Mouse (Mus musculus) embryonic stem cell, embryonic (primary cell): ENCODE results near the gene Tollip.

Experiments used
- CTCF ChIA-PET, 4 experiments: fragments of 300-600 bp in 2 of 4; fragments of 350-600 bp in 2 of 4; sonication (Branson Sonifier 250); formaldehyde crosslinking; loops; one replicate each; lab custom pipeline; 2022; ENCODE audit warnings: inconsistent platforms in 2 of 4; lab: Charles Lee
- POLR2A ChIA-PET, 4 experiments: fragments of 300-600 bp in 2 of 4; fragments of 350-600 bp in 2 of 4; sonication (Branson Sonifier 250); formaldehyde crosslinking; loops; one replicate each; lab custom pipeline; 2022; ENCODE audit warnings: antibody characterized with exemption in 4 of 4, inconsistent platforms in 1 of 4; lab: Charles Lee

Tollip gene

DNA sequence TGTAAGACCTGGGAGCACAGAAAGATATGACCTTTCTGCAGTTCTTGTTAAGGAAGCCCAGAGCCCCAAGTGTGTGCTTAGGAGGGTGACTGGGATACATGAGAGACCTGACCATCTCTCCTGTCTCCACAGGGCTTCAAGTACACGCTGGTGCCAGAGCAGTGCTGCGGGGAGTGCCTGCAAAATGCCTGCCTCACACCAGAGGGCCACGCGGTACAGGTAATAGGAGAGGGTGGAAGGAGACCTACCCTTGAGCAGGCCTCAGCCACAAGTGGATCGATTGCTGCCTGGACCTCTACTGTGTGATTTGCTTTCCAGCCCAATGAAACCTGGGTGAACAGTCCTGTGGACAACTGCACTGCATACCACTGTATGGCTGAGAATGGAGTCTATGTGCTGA is 47.8 kb downstream of the Tollip start:
- POLR2A ChIA-PET: interaction anchor here in 2 of 4 experiments (0.8 to 1.4 kb wide), 3 partner anchors 10 to 32 kb away, joined by 3 read pairs; no protein-coding TSS in a partner anchor

GRCm38 (mm10) chr7:141869644-141870043 is 48.7 kb downstream of the Tollip start:
- POLR2A ChIA-PET: interaction anchor here in 2 of 4 experiments (0.5 to 1.5 kb wide), 5 partner anchors 11 to 510 kb away, joined by 3 to 7 read pairs (median 4); no protein-coding TSS in a partner anchor
- CTCF ChIA-PET: interaction anchor here in 2 of 4 experiments (0.6 to 1.3 kb wide), 2 partner anchors 51 to 114 kb away, joined by 3 to 8 read pairs; no protein-coding TSS in a partner anchor

More for the DNA sequence above, 47.8 kb downstream of the Tollip start:
- CTCF ChIA-PET: interaction anchor here in 1 of 4 experiments (1.1 kb wide), 1 partner anchor 9 kb away, joined by 3 read pairs; no protein-coding TSS in a partner anchor

- CTCF ChIA-PET: no interaction called here
These were observed 57.3 kb downstream of the Tollip start for GRCm38 (mm10) chr7:141861046-141861445.

DNA sequence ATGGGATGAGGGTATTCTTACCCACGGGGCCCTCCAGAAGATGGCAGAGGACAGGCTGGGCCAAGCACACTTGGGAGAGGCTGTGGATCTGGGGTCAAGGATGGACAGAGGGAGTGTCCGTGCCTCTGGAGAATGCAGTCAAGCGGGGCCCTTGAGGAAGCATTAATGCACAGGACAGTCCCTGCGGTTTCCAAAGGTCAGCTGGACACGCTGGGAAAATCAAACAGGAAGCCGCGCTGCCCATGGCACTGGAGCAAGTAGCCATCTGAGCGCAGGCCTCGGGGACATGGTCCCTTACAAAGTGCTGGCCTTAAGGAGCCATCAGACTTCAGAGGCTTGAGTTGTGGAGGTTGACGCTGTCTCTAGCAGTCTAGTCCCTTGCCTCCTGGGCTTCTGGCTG is 78.0 kb downstream of the Tollip start:
- ChIA-PET CTCF (interaction anchor here in 1 of 4 experiments (0.7 kb wide), 1 partner anchor 60 kb away, joined by 5 read pairs; no protein-coding TSS in a partner anchor), POLR2A (interaction anchor here in 1 of 4 experiments (1.6 kb wide), 1 partner anchor 83 kb away, joined by 3 read pairs; no protein-coding TSS in a partner anchor)

More at GRCm38 (mm10) chr7:141861046-141861445, 57.3 kb downstream of the Tollip start:
- POLR2A ChIA-PET: no interaction called here

GRCm38 (mm10) chr7:141838779-141839178 is 79.5 kb downstream of the Tollip start, which contains the start of gene Muc5b:
TSS of gene Muc5b (plus strand) at chr7:141839070.
- ChIA-PET CTCF (no interaction called here), POLR2A (interaction anchor here in 1 of 4 experiments (1.2 kb wide), 1 partner anchor 10 kb away, joined by 3 read pairs; no protein-coding TSS in a partner anchor)

GRCm38 (mm10) chr7:141836423-141836822 is 81.9 kb downstream of the Tollip start:
- POLR2A ChIA-PET: no interaction called here
- CTCF ChIA-PET: interaction anchor here in 1 of 4 experiments (0.9 kb wide), 1 partner anchor 81 kb away, joined by 3 read pairs; no protein-coding TSS in a partner anchor

DNA sequence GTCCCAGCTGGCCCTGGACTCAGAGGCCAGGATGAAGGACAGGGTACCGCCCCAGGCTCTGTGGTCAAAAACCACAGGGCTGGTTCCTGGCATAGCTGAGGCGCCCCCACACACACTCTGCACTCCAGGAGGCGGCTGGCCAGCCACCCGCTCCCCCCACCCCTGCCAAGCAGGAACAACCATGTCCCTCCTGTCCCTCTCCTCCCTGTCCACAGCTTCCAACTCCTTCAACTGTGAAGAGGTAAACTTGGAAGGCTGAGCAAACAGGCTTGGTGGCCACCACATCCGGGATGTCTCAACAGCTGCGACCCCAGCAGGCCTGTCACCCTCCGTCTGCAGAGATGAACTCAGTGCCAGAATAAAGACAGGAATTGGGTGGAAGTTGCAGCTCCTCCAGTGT is 82.4 kb downstream of the Tollip start:
- ChIA-PET CTCF (interaction anchor here in 1 of 4 experiments (0.9 kb wide), 1 partner anchor 80 kb away, joined by 3 read pairs; no protein-coding TSS in a partner anchor), POLR2A (no interaction called here)
